ENCODE assay signal across 9 mouse cellular contexts in the genomic region with DNA sequence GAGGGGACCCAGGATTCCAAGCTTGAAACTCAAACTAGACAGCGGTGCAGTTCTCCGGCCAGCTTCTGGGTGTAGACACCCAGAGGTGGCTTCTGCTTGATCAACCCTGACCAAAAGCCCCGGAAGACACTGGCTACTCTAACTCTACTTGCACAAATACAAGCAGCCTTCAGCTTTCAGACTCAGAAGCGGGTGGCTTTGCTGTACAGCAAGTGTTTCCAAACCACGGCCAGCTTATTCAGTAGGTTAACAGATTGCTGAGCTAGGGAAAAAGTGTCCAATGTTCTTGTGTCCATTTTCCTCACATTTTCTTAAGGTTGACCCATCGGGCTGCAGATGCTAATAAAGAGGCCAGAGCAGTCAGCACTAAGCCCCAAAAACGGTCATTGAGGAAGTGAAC. TPM values are rescaled to one million over a fixed set of nuclear protein-coding genes. Genes with fewer than 3 reads are reported as not detected.
DNase-seq lines count a peak whose midpoint lies in the region; ATAC-seq and TF ChIP-seq lines count a peak whose summit lies in the region.
"Had no signal": no experiment of that assay in that cellular context is flagged by ENCODE, and none has a peak within 500 bp of the region (broad histone marks: within the 10 kb centered on the region; RNA-seq: fewer than 3 reads in every experiment).

No protein-coding gene starts in this region.

- H3K4me2 ChIP-seq in heart, embryonic 11.5 days = peak overlapping the region; percentile 87
- peak overlapping the region; percentile 83 for H3K4me2 ChIP-seq in forebrain, embryonic 14.5 days (ENCODE audit: low read length)
- peak overlapping the region; percentile 86 for H3K4me2 ChIP-seq in limb, embryonic 15.5 days

- DNase-seq in heart, postnatal 25 days (ENCODE audit: low spot score) = no peak
- no peak for DNase-seq in forebrain, embryonic 14.5 days (ENCODE audit: low spot score)
- no peak for DNase-seq in adrenal gland, postnatal 36 days
- no peak for DNase-seq in gastrocnemius, adult 8-10 months (ENCODE audit: low spot score in 2 of 2)
- no peak for DNase-seq in cerebellum, postnatal 4 days (ENCODE audit: low spot score in 2 of 2)

- 22% methylated on average over 7 of the region's 7 CpGs for WGBS in heart, embryonic 11.5 days (ENCODE audit: insufficient replicate concordance)
- WGBS in forebrain, embryonic 14.5 days = 5% methylated on average over 7 of the region's 7 CpGs
- WGBS in limb, embryonic 15.5 days = 28% methylated on average over 7 of the region's 7 CpGs

- H3K27ac ChIP-seq in heart, embryonic 11.5 days (ENCODE audit: low read depth, low read length) = no peak overlapping the region
- H3K27ac ChIP-seq in forebrain, embryonic 14.5 days (ENCODE audit: low read depth, low read length) = peak overlapping the region; percentile 91
- no peak overlapping the region for H3K27ac ChIP-seq in limb, embryonic 15.5 days

- H3K27me3 ChIP-seq in heart, embryonic 11.5 days (ENCODE audit: control insufficient read depth, insufficient read depth, low read length) = peaks cover 93% of the 10 kb centered on the region
- no peaks in the 10 kb centered on the region for H3K27me3 ChIP-seq in C2C12 (ENCODE audit: control insufficient read depth, insufficient read depth, insufficient read length)
- peaks cover 6% of the 10 kb centered on the region; the same call in 1 of the 2 replicates for H3K27me3 ChIP-seq in forebrain, embryonic 14.5 days (replicated peaks; ENCODE audit: control insufficient read depth, insufficient read depth, low read length)
- H3K27me3 ChIP-seq in limb, embryonic 15.5 days = peaks cover 91% of the 10 kb centered on the region

- H3K4me1 ChIP-seq in heart, embryonic 11.5 days (ENCODE audit: control insufficient read depth, insufficient read depth, low read length) = 0 out of 2 replicates have a peak, but pooled peaks cover 3% of the 10 kb centered on the region
- peaks cover 33% of the 10 kb centered on the region for H3K4me1 ChIP-seq in forebrain, embryonic 14.5 days (ENCODE audit: control insufficient read depth, insufficient read depth, low read length)
- H3K4me1 ChIP-seq in limb, embryonic 15.5 days = peaks cover 21% of the 10 kb centered on the region

- no peaks in the 10 kb centered on the region for H3K79me2 ChIP-seq in C2C12 (ENCODE audit: control insufficient read depth, insufficient read depth)

- H3K9me3 ChIP-seq in heart, embryonic 11.5 days (replicated peaks; ENCODE audit: control insufficient read depth, low read length) = no peaks in the 10 kb centered on the region
- H3K9me3 ChIP-seq in forebrain, embryonic 14.5 days (replicated peaks; ENCODE audit: control insufficient read depth, low read length) = no peaks in the 10 kb centered on the region
- H3K9me3 ChIP-seq in limb, embryonic 15.5 days = no peaks in the 10 kb centered on the region

- H3K4me3 ChIP-seq in heart, embryonic 11.5 days (ENCODE audit: low read depth, low read length) = peak overlapping the region; percentile 52
- no peak overlapping the region for H3K4me3 ChIP-seq in C2C12 (ENCODE audit: insufficient read depth, poor library complexity, severe bottlenecking)
- peak overlapping the region; percentile 46 for H3K4me3 ChIP-seq in forebrain, embryonic 14.5 days (ENCODE audit: low read depth, low read length)
- peak overlapping the region; percentile 44 for H3K4me3 ChIP-seq in limb, embryonic 15.5 days

- peak overlapping the region; percentile 4 for H3K9ac ChIP-seq in heart, embryonic 11.5 days (ENCODE audit: low read depth, low read length)
- peak overlapping the region; percentile 83 for H3K9ac ChIP-seq in forebrain, embryonic 14.5 days (ENCODE audit: low read length)
- no peak overlapping the region for H3K9ac ChIP-seq in limb, embryonic 15.5 days

- no peak for TF ChIP-seq CTCF in C2C12 (IDR thresholded peaks at IDR 0.05; ENCODE audit: control insufficient read depth, insufficient read depth, insufficient read length)

- no peaks in the 10 kb centered on the region for H3K36me3 ChIP-seq in heart, embryonic 11.5 days (ENCODE audit: control insufficient read depth, insufficient read depth, low read length)
- no peaks in the 10 kb centered on the region for H3K36me3 ChIP-seq in C2C12 (ENCODE audit: control insufficient read depth, insufficient read depth)
- no peaks in the 10 kb centered on the region for H3K36me3 ChIP-seq in forebrain, embryonic 14.5 days (ENCODE audit: control insufficient read depth, insufficient read depth, low read length)
- no peaks in the 10 kb centered on the region for H3K36me3 ChIP-seq in limb, embryonic 15.5 days

- H3K79me3 ChIP-seq in C2C12 (ENCODE audit: low read depth) = no peaks in the 10 kb centered on the region

- H3ac ChIP-seq in C2C12 (ENCODE audit: control insufficient read depth, insufficient read length, low read depth) = peak overlapping the region; percentile 42

- intact Hi-C loops in heart, postnatal 25 days (cut with DNase I) = no loop called here

- no peak for ATAC-seq in heart, embryonic 11.5 days (replicated peaks; ENCODE audit: insufficient number of reproducible peaks, low FRiP score, low TSS enrichment)
- no peak for ATAC-seq in forebrain, embryonic 14.5 days
- ATAC-seq in limb, embryonic 15.5 days (ENCODE audit: insufficient number of reproducible peaks, low FRiP score, low TSS enrichment, low read depth) = no peak

TF ChIP-seq in C2C12, 6 proteins besides CTCF, POLR2A, EP300 and RAD21:
- no peak for TF ChIP-seq MYOD1 (IDR thresholded peaks at IDR 0.05; ENCODE audit: control insufficient read depth, insufficient read length, low read depth)
- no peak for TF ChIP-seq USF1 (IDR thresholded peaks at IDR 0.05; ENCODE audit: low read depth)
- TF ChIP-seq CEBPB (IDR thresholded peaks at IDR 0.05; ENCODE audit: low read depth) = no peak
- TF ChIP-seq MAX (IDR thresholded peaks at IDR 0.05) = no peak
- no peak for TF ChIP-seq FOSL1 (IDR thresholded peaks at IDR 0.05; ENCODE audit: insufficient read depth, low read length, poor library complexity, severe bottlenecking)
- TF ChIP-seq MYOG (IDR thresholded peaks at IDR 0.05; ENCODE audit: control insufficient read depth, extremely low read depth, insufficient read length) = no peak

RNA-seq across cellular contexts. Expression of a gene that starts 9.6 kb away (rescaled TPM):
- polyA plus RNA-seq in heart, embryonic 11.5 days (2014; fragmentation: Nextera tagmentation; extraction: Ambion mirVana) = 0.14 TPM in 1 of 2 replicates, not detected in the other
- not detected for total RNA-seq in heart, postnatal 25 days (2021)
- polyA plus RNA-seq in C2C12 (2012; fragmentation: generic; extraction: Trizol) = 0.01 TPM
- 0.93 and 1.2 TPM in 2 replicates for polyA plus RNA-seq in forebrain, embryonic 14.5 days (2014; fragmentation: Nextera tagmentation; extraction: Ambion mirVana)
- not detected in 2 replicates for polyA plus RNA-seq in limb, embryonic 15.5 days (2015; fragmentation: Nextera tagmentation; extraction: Ambion mirVana)
- total RNA-seq in adrenal gland, postnatal 36 days (2021) = not detected
- not detected for total RNA-seq in gastrocnemius, adult 8-10 months (2022)
- total RNA-seq: common myeloid progenitor, adult 5-6 weeks had no signal

RNA-seq across cellular contexts. Expression of a gene that starts 22.1 kb away (rescaled TPM):
- polyA plus RNA-seq in heart, embryonic 11.5 days (2014; fragmentation: Nextera tagmentation; extraction: Ambion mirVana) = 37.3 and 42.1 TPM in 2 replicates
- 10 to 100 TPM; 25.4 to 27.2 TPM for total RNA-seq in heart, postnatal 25 days (2021)
- polyA plus RNA-seq in C2C12 (2012; fragmentation: generic; extraction: Trizol) = 31.7 TPM
- polyA plus RNA-seq in forebrain, embryonic 14.5 days (2014; fragmentation: Nextera tagmentation; extraction: Ambion mirVana) = 64.3 and 67.7 TPM in 2 replicates
- 50.6 and 51.9 TPM in 2 replicates for polyA plus RNA-seq in limb, embryonic 15.5 days (2015; fragmentation: Nextera tagmentation; extraction: Ambion mirVana)
- 10 to 100 TPM; 24.4 to 26.0 TPM for total RNA-seq in adrenal gland, postnatal 36 days (2021)
- 10 to 100 TPM; 19.9 to 22.3 (median 20.9) TPM for total RNA-seq in gastrocnemius, adult 8-10 months (2022)

RNA-seq across cellular contexts. Expression of a gene that starts 22.3 kb away (rescaled TPM):
- polyA plus RNA-seq in heart, embryonic 11.5 days (2014; fragmentation: Nextera tagmentation; extraction: Ambion mirVana) = 31.9 and 34.3 TPM in 2 replicates
- total RNA-seq in heart, postnatal 25 days (2021) = 10 to 100 TPM; 10.9 to 11.2 TPM
- polyA plus RNA-seq in C2C12 (2012; fragmentation: generic; extraction: Trizol) = 55.8 TPM
- 52.5 and 53.6 TPM in 2 replicates for polyA plus RNA-seq in forebrain, embryonic 14.5 days (2014; fragmentation: Nextera tagmentation; extraction: Ambion mirVana)
- 36.9 and 37.2 TPM in 2 replicates for polyA plus RNA-seq in limb, embryonic 15.5 days (2015; fragmentation: Nextera tagmentation; extraction: Ambion mirVana)
- 10 to 100 TPM; 19.2 to 22.8 TPM for total RNA-seq in adrenal gland, postnatal 36 days (2021)
- total RNA-seq in gastrocnemius, adult 8-10 months (2022) = 10 to 100 TPM in 1 of 4 experiments, 1 to 10 TPM in 3; 6.1 to 11.2 (median 8.4) TPM

RNA-seq across cellular contexts. Expression of a gene that starts 23.8 kb away (rescaled TPM):
- 0.24 and 0.54 TPM in 2 replicates for polyA plus RNA-seq in heart, embryonic 11.5 days (2014; fragmentation: Nextera tagmentation; extraction: Ambion mirVana)
- not detected for total RNA-seq in heart, postnatal 25 days (2021)
- polyA plus RNA-seq in C2C12 (2012; fragmentation: generic; extraction: Trizol) = not detected
- polyA plus RNA-seq in forebrain, embryonic 14.5 days (2014; fragmentation: Nextera tagmentation; extraction: Ambion mirVana) = 114 and 141 TPM in 2 replicates
- polyA plus RNA-seq in limb, embryonic 15.5 days (2015; fragmentation: Nextera tagmentation; extraction: Ambion mirVana) = 0.55 and 1.2 TPM in 2 replicates
- 1 to 10 TPM; 4.6 to 6.1 TPM for total RNA-seq in adrenal gland, postnatal 36 days (2021)
- total RNA-seq in gastrocnemius, adult 8-10 months (2022) = under 1 TPM; 0.29 to 0.78 (median 0.47) TPM
- total RNA-seq: common myeloid progenitor, adult 5-6 weeks had no signal

RNA-seq across cellular contexts. Expression of a gene that starts 34.7 kb away (rescaled TPM):
- not detected in 2 replicates for polyA plus RNA-seq in heart, embryonic 11.5 days (2014; fragmentation: Nextera tagmentation; extraction: Ambion mirVana)
- total RNA-seq in heart, postnatal 25 days (2021) = not detected
- polyA plus RNA-seq in C2C12 (2012; fragmentation: generic; extraction: Trizol) = not detected
- polyA plus RNA-seq in forebrain, embryonic 14.5 days (2014; fragmentation: Nextera tagmentation; extraction: Ambion mirVana) = not detected in 2 replicates
- 0.41 TPM in 1 of 2 replicates, not detected in the other for polyA plus RNA-seq in limb, embryonic 15.5 days (2015; fragmentation: Nextera tagmentation; extraction: Ambion mirVana)
- total RNA-seq in adrenal gland, postnatal 36 days (2021) = not detected
- total RNA-seq in gastrocnemius, adult 8-10 months (2022) = not detected
- total RNA-seq: common myeloid progenitor, adult 5-6 weeks had no signal
